Mouse (Mus musculus) cerebellum, postnatal 36 days (tissue): ENCODE measurements around the gene Gdpgp1.

Experiments used
- DNase-seq, 2 experiments: peaks; one replicate each; pipeline ENCODE4 v3.0.0; 2021 to 2022; ENCODE audit warnings: mixed read lengths in 2 of 2

Gdpgp1 gene

GRCm38 (mm10) chr7:80281646-80282045 is 49.0 kb downstream of the Gdpgp1 start:
- DNase-seq, result no peak

GRCm38 (mm10) chr7:80283226-80283918 is 50.7 kb downstream of the Gdpgp1 start:
- DNase-seq, result no peak

GRCm38 (mm10) chr7:80284391-80284790 is 51.7 kb downstream of the Gdpgp1 start:
- DNase-seq, result no peak

- no peak for DNase-seq
Observed at GRCm38 (mm10) chr7:80285725-80286124, 53.1 kb downstream of the Gdpgp1 start.

GRCm38 (mm10) chr7:80287736-80288135 is 55.1 kb downstream of the Gdpgp1 start:
- DNase-seq, result no peak
